Mouse (Mus musculus): ENCODE data around the gene Apoa1.

Apoa1 gene

DNA sequence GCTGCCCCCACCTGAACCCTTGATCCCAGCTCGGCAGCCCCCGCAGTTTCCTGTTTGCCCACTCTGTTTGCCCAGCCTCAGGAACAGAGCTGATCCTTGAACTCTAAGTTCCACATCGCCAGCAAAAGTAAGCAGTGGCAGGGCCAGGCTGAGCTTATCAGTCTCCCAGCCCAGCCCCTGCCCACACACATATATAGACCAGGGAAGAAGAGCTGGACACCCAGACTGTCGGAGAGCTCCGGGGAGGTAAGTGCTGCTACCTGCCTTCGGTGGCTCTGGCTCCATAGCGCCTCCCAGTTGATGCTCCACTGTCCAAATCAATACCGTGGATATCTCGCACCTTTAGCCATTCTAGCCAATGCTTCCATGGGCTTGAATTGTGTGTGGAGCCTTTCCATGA, at the start of gene Apoa1:
Apoa1 (plus strand) TSS at position 90 of the 400 bp plus-strand sequence.
- DNase-seq = no peak

DNA sequence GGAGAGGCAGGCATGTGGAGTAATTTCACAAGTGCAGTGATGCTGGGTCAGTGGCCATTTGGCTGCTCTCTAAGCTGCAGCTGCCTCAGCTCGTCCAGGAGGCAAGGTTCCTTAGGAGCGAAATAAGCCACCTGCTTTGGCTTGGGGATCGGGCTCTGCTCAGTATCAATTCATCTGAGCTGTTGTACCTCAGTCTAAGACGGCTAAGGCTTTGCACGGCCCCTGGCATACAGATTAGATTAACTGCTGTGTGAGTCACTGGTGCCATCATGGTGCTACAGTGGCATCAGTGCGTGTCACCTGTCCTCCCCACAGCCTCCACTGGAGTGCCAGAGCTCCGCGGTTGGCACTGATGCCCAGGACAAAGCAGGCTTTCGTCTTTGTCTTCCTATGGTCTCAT, 49.8 kb upstream of the Apoa1 start:
- no peak for DNase-seq

DNA sequence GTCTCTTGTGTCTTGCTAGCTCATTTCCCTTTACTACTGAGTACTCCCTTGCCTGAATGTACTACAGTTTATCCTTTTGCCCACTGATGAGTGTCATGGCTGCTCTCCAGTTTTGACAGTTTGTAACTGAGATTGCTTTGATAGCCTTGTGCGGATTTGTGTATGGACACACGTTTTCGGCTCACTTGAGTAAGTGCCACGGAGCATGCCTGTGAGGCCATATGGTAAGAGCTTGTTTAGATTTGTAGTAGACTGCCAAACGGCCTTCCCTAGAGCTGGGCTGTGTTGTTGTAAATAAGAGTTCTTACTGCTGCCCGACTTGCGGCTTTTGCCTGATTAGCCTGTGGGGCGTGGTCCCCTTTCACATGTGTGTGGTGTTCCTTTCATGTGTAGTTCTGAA, 47.1 kb upstream of the Apoa1 start:
- no peak for DNase-seq

DNA sequence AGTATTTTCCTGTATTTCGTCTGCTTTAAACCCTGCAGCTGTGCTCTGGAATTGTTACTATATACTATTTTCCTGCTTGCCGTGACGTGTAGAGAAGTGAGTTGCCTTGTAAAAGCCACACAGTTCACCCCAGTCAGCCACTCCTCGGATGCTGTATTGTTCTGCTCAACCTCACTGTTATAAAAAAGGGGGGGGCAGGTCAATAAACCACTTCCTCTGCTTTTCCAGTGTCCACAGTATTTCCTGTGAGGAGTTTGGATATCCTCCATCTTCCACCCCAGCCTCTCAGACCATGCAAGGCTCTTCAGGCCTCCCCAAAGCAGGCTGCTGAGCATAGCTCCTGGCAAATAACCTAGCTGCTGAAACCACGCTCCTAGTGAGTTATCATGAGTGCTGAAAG, 43.8 kb upstream of the Apoa1 start:
- DNase-seq = no peak

DNA sequence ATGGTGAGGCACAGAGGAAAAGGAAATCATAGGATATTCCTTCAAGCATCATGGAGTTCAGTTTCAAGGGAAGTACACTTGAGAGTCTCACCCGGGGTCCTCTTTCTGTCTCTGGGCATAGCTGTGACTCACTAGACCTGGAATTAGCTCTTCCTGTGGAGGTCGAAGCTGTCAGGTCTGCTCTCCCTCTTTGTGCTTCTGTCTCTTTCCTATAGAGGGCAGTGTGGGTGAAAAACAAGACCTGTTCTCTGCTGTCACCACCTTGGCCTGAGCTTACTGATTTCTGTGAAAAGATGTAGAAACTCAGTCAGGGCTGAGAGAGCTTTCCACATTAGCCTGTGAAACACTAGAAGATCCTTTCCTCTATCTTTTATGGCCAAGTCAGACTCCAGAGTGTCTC, 43.2 kb upstream of the Apoa1 start:
- DNase-seq = no peak

DNA sequence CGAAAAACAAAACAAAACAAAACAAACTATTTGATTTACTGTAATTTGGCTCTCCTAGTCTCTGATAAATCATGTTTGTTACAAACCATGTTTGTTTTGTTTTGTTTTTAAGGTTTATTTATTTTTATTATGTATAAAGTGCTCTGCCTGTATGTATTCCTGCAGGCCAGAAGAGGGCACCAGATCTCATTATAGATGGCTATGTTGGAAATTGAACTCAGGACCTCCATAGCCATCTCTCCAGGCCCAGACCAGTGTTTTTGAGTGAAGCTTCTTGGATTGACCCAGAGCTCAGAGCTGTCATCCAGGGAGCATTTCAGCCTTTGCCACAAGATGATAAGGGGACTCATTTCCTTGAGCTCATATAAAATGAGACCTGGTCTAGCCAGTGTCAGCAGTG, 42.0 kb upstream of the Apoa1 start:
- no peak for DNase-seq

DNA sequence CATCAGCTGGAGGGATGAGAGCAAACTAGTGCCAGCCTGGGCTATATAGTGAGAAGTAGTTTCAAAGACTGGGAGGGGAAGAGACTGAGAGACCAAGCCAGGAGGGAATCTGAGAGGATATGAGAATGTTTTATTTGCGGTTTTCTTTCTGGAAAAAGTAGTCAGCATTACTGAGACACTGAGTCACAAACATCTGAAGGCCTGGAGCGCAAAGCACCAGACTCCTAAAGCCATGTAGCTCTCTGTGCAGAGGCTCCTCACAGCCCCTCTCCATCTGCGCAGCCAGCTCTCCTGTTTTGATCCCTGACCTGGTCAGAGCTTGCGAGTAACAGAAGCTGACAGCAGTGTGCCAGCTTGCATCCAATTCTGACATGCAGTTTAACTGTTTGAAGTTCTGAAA, 40.0 kb upstream of the Apoa1 start:
- DNase-seq = no peak

DNA sequence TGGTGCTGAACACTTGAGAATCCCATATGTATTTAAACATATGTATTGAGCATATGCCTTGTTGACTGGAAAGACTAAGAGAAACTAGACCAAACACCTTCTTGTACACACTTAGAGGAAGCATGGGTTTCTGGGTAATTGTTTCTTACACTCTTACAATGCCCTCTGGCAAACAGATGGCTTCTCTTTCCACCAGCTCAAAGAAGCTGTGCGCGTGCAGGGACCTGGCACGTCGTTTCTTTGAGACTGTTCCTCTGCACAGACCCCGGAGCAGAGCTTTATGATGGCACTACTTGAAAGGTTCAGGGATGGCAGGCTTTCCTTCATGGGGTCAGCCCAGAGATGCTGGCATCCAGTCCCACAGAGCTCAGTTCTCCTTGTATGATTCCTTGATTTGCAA, 39.4 kb upstream of the Apoa1 start:
- DNase-seq = no peak

DNA sequence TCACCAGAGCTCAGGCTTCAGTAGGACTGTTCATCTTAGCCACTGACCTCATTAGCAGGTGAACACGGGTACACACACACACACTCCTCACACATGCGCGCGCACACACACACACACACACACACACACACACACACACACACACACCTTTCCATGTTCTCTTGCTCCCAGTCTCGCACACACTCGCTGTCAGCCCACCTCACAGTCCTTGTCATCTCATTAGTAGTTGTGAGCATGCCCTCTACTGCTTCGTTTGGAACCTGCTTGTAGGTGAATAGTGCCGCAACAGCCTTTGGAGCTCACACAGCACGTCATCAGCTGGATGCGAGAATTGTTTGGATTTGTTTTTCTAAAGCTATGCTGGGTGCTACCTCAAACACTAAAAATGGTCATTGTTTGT, 39.0 kb upstream of the Apoa1 start:
- no peak for DNase-seq

DNA sequence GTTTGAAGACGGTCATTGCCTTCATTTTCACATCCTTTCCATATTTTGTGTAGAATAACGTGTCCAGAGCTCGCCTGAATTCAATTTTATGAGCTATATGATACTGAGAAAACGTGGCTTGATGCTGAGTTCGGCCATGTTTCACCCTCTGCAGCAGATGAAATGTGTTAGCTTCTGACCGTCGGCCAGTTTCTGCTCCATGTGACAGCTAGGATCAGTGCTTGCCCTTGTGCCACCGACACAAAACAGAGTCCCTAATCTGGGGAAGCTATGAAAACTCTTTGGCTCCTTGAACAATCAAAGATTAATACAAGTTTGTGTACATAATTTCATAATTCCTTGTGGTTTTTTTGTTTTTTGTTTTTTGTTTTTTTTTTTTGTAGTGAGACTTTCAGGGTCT, 37.1 kb upstream of the Apoa1 start:
- DNase-seq = no peak

DNA sequence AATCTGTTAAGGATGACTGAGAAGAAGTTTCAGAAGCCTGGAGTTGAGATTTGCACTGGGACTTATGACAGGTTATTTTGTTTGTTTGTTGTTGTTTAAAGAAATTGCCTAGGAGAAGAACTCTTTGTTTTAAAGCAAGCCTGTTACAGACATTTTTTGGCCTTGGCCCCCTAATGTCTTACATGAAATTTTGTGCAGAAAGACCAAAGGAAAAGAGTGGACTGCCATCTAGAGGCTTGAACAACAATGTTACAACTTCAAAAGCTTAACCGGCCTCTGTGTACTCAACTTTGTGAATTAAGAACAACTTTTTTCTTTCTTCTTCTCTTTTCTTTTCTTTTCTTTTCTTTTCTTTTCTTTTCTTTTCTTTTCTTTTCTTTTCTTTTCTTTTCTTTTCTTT, 36.7 kb upstream of the Apoa1 start:
- no peak for DNase-seq

DNA sequence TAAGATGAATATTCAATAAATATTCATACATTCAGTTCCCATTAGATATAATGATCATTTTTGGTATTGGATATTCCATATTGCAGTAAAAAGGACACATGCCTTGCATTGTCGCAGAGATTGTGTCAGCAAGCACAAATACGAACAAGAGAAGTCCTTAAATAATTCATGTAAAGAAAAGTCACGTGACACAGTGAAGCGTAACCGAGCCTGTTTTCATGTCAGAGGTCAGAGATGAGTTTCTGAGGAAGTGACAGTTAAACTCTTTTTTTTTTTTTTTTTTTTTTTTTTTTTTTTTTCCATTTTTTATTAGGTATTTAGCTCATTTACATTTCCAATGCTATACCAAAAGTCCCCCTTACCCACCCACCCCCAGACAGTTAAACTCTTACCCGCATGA, 35.7 kb upstream of the Apoa1 start:
- DNase-seq = no peak

DNA sequence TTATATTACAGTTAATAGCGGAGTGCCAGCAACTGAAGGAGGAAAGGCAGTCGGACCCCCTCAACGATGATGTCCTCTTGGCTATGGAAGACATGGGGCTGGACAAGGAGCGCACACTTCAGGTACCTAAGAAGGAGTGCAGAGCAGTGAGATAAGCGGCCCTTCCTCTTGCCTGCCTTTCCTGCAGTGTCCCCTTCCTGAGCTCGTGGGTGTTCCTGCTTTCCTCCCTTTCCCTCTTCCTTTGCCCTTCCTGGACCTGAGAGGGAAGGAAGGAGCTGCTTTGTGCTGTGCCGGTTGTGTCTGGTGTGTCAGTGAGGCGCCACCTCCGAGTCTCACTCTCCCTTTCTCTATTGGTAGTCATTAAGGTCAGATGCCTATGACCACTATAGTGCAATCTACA, 33.6 kb upstream of the Apoa1 start:
- no peak for DNase-seq

DNA sequence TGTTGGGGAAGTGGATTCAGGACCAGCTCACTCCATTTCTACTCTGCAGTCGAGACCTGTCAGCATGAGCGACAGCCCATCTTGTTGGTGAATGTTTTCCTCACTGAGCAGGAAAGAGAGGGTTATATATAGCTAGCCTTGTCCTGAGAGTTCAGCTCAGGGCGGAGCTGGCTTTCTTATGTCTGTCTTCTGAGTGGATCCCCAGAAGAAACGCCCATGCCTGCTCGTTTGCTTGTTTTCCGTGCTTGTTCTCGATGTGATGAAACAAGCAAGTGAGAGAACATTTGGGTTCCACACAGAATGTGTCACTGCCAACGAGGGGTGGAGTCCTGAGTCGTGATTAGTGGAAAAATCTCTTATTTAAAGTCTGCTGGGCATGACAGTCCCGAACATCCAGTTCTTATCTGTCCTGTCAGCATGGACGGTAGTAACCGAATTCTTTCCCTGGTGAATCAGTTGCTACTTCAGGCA, 31.6 kb upstream of the Apoa1 start:
- DNase-seq = no peak

DNA sequence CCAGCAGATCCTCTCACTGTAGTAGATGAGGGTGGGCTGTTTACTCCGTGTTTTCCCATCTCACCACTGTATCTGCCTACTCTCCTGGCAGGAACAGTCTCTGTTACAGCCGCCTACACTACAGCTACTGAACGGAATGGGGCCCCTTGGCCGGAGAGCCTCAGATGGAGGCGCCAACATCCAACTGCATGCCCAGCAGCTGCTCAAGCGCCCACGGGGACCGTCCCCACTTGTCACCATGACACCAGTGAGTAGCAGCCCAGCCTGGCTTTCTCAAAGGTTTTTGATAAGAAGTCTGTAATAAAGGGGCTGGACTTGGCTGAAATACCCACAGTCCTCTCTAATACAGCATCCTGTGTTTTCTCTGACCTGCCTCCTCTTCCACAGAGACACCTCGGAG, 29.9 kb upstream of the Apoa1 start:
- DNase-seq = peak; percentile 38

DNA sequence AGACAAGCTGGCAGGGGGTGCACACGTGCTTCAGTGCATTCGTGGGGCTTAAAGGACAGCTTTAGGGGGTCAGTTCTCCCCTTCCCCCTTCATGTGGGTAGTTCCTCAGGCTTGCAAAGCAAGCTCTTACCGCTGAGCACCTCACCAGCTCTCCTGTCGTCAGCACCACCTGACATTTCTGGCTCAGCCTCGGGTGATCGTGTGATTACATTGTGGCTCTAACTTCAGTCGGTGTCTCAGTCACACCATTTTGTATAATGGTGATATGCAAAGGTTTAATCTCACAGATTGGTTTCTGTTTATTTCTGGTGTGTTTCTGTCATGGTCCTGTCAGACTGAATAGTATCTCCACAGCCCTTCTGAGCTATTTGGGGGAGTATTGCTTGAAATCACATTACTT, 29.4 kb upstream of the Apoa1 start:
- DNase-seq = no peak

DNA sequence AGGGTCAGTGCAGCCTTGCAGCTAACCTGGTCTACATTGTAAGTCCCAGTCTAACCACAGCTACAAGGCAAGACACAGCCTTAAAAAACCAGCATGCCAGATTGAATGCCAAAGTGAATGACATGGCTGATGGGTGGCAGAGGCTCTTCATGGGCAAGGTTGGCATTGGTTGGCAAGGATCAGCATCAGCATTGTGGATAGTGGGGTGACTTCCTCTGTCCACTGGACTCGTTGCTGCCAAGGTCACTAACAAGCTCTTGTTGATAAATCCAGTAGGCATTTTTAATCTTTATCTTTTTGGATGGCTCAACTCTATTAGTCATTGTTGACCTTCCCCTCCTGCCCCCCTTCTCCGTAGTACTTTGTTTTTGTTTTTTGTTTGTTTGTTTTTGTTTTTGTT, 28.8 kb upstream of the Apoa1 start:
- DNase-seq = no peak

DNA sequence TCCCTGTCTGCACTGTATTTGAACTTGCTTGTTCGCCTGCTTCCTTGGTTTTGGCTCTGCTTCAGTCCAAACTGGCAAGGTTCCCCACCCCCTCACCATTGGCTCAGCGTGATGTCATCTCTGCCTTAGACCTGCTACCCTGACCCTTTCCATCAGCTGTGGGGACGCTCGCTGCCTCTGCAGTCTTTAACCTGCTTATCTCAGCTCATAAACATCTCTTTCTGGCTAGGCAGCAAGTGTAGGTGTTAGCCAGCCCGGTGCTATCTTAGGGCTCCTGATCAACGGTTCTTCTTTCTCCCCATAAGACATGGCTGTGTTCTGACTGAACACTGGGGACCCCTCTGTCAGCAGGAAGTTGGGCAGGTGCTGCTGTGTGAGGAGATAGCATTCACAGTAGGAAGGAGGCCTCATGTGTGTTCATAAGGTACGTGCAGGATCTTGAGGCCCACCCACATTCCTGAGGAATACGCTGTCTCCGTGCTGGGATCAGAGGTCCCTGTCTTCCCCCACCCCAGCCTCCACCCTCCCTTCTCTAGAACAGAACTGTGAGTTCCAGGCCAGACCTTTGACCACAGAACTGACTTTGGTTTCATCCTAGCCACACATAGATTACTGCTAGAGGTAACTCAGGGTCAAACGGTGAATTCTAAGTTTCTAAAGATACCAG, 21.4 kb upstream of the Apoa1 start:
- no peak for DNase-seq

DNA sequence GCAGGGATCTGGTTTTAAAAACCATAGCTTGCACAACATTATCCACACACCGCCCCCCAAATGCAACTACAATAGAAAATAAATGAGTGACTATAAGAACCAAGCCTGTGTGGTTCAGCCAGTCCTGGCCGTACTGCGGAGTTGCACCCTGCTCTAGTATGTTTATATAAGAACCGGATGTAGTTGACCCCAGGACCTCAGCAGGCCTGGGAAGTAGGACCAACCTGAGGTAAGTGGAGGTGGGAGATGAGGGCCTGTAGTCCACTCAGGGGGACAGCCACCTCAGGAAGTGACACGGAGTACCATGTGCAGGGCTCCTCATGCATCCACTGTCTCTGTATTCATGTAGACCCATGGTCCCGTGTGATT, 20.9 kb upstream of the Apoa1 start:
- no peak for DNase-seq

DNA sequence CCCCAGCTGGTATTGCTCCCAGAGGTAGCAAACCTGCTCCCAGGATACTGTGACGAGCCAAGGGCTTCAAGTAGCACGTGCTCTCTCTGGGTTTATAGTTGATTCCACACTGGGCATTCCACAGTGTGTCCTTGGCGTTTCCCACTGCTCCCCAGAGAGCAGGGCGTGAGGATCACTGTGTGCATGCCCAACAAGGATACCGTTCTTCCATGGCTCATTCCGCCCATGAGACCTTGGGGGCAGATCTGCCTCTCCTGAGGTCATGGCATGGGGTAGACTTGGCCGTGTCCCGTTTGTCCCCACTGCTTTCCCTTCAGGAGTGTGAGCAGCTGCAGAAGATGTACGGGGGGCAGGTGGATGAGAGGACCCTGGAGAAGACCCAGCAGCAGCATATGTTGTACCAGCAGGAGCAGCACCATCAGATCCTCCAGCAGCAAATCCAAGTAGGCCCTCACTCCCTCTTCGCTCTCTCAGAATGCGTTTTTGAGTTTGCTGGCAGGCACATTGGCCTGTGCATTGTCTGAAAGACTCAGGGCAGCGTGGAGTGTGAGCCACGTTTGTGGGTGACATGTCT, 19.9 kb upstream of the Apoa1 start:
- DNase-seq = no peak

DNA sequence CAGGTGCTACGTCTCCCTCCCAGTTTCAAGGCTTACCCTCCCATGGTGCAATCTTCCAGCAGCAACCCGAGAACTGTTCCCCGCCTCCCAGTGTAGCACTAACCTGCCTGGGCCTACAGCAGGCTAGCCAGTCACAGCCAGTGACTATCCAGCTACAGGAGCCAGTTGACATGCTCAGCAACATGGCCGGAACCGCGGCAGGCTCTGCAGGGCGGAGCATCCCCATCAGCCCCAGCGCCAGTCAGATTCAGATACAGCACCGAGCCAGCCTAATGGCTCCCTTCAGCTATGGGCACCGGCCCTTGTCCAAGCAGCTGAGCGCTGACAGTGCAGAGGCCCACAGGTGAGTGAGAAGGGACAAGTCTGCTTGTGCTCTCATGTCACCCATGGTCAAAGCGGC, 17.9 kb upstream of the Apoa1 start:
- no peak for DNase-seq

DNA sequence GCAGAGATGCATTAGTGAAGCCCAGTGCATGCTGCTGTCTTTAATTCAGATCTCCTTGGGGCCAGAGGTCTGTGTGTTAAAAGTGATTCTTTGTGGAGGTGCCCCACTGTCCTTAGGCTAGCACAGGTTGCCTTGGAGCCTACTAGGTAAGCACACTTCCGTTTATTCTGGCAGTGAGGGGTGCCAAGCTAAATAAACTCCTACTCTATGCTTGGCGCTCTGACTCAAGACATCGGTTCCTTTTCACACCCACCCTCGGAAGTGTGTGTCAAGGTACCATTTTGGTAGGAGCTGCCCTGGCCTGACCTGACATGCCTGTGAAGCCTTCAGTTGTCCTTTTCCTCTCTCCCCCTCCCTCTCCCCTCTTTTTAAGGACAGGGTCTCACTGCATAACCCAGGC, 14.1 kb upstream of the Apoa1 start:
- no peak for DNase-seq

DNA sequence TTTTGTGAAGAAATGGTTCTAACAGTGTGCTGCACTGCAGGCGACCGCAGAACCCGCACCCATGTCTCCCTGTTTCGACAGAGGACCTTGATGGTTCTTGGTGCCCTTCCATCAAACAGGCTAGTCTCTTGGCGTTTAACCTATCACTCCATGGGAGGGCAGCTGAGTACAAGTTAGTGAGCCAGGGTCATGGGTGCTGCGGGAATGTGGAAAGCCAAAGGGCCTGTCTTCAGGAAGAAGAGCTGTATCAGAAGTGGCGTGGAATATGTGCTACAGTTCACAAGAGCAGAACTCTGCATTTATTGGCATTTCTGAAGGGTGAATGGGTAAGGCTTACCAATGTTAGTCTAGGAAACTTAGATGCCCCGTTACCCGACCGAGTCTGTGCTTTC, 13.4 kb upstream of the Apoa1 start:
- DNase-seq = no peak

DNA sequence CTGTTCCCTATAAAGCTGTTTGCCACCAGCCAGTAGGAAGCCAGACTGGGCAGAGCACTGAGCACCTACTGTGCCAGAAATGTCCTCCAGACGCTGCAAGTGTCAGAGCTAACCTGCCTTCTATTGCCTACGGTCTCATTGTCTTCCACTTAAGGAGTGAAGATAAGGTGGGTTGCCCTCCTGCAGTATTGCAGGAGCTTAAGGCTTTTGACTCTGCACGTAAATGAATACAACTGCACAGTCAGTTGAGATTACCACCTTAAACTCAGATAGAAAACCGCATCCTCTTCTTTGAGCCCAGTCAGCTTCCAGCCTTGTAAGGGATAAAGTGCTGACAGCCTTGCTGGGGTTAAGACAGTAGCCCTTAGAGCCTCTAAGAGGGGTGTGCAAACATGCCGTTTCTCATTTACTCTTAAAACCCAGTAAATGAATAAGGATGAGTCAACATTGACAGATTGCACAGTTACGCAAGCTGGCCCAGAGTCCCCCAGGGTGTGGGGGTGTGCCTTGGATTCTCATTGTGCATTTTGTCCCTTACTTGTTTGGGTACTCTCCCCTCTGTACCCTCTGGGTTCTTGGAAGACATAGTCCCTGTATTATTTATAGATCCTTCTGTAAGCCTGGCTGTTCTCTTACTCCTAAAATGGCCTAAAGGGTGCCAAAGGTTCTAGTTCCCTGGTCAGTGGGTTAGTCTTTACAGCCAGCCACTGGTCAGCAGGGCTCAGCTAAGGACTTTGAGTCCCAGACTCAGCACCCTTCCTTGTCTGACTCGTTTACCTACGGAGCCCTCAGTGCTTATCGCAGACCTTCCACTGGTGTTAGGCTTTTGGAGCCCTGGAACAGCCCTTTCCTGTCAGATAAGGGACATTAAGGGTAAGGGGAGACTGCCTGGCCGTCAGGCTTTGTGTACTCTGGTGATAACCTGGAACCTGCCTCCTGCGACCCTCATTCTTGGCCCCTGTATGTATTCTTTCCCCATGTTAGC, 12.8 kb upstream of the Apoa1 start:
- DNase-seq = no peak
